Mouse (Mus musculus): ENCODE data around the gene Hmbs. TPM values are rescaled to one million over a fixed set of nuclear protein-coding genes. Genes with fewer than 3 reads are reported as not detected.

Hmbs gene
- polyA plus RNA-seq, 1 experiment from 2014 or later = 155 TPM

DNA sequence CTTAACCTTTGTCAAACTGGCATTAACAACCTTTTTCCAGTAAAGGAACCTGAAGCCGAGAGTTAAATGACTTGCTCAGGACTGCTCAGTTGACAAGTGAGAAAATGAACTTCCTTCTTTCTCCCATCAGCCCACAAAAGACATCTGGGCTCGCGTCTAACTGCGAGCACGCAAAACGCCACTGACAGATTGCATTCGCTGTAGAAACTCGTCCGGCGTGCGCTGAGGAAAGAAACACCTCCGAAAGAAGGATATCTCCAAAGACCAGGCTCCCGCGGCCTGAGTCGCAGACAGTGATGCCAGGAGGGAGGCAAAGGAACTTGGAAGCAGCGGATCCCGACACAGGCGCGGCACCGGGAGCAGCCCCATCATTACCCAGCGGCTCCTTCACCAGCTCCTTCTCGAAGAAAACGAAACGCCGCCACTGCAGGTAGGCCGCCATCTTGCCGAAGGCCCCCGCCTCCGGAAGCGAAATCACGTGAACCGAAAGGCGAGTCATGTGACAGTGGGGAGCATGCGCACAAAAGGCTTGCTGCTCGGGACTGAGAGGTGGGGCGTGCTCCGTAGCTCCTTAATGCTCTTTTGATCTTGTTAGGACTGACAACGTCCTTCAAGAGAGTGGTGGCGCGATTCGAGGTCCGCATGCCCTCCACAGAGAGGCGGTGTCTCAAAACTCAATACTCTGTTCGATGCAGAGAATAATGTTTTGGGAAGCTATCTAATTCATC is 17.3 kb upstream of the Hmbs start, which contains the start of gene Vps11:
Vps11 (minus strand) TSS at position 481 of the 728 bp plus-strand sequence.
- Histone ChIP-seq H3K27ac (peak within 1 kb of the TSS; percentile 91), H3K4me1 (replicated peaks) (peaks cover 8% of the 10 kb centered on the region), H3K9me3 (no peaks in the 10 kb centered on the region), H3K36me3 (peaks cover 34% of the 10 kb centered on the region), H3K27me3 (ENCODE audit: insufficient read depth, poor library complexity, severe bottlenecking) (no peaks in the 10 kb centered on the region), H3K4me3 (peak within 1 kb of the TSS; percentile 90)
- DNase-seq (ENCODE audit: low spot score) = peak; percentile 97
- WGBS = under 1% methylated on average over 44 of the region's 44 CpGs

DNA sequence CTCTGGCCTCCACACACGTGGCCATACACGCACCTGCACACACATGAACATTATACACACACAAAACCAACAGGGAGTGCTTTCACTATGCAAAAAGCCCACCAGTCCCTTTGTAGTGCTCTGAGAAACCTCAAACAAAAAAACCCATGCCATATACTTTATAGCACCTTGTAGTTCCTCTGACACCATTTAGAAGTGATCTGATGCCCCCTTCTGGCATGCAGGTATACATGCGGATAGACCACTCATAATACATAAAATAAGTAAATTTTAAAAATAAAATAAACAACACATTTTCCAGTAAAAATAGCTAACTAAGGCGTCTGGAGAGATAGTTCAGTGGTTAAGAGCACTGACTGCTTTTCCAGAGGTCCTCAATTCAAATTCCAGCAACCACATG is 13.2 kb upstream of the Hmbs start:
- H3K36me3 ChIP-seq = peaks cover 76% of the 10 kb centered on the region
- peaks cover 8% of the 10 kb centered on the region for H3K4me1 ChIP-seq (replicated peaks)
- DNase-seq (ENCODE audit: low spot score) = no peak
- H3K9me3 ChIP-seq = no peaks in the 10 kb centered on the region
- no peaks in the 10 kb centered on the region for H3K27me3 ChIP-seq (ENCODE audit: insufficient read depth, poor library complexity, severe bottlenecking)
- no peak overlapping the region for H3K4me3 ChIP-seq
- H3K27ac ChIP-seq = no peak overlapping the region
- 80% methylated on average over 4 of the region's 4 CpGs for WGBS

DNA sequence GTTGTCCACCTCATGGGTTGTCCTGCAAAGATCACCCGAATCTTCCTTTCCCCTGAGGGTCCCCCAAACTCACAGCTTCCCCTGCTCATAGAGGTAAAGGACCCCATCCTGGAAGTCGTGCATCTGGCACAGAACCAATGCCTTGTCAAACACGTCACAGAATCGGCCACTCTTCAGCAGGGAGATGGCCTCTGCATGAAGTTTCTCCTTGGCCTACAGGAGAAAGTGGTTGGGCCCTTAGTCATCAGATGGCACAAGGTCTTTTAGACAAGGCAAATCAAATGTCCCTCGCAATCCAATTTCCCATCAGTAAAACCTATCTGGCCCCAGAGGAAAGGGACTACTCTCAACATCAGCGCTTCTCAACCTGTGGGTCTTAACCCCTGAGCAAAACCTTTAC is 9.1 kb upstream of the Hmbs start:
- no peak for DNase-seq (ENCODE audit: low spot score)
- Histone ChIP-seq H3K4me3 (no peak overlapping the region), H3K9me3 (no peaks in the 10 kb centered on the region), H3K27ac (no peak overlapping the region), H3K36me3 (peaks cover 100% of the 10 kb centered on the region), H3K4me1 (replicated peaks) (no peaks in the 10 kb centered on the region), H3K27me3 (ENCODE audit: insufficient read depth, poor library complexity, severe bottlenecking) (no peaks in the 10 kb centered on the region)
- 95% methylated on average over 6 of the region's 6 CpGs for WGBS

DNA sequence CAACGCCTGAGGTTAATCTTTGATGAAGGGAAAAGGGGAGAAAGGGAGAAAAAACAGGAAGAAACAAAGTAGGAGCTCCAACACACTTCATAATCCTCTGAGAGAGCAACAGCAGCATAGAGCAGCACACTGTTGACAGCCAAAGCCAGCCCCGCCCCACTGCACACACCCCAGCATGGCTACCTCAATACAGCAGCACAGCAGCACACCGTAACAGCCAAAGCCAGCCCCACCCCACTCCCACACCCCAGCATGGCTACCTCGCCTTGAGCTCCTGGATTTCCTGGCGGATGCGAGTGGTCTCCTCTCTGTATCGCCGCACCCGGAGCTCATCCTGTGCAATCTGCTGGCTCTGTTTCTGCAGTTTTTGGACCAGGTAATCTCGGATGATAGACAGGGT is 8.3 kb upstream of the Hmbs start:
- no peaks in the 10 kb centered on the region for H3K4me1 ChIP-seq (replicated peaks)
- H3K27ac ChIP-seq = no peak overlapping the region
- H3K4me3 ChIP-seq = no peak overlapping the region
- WGBS = 94% methylated on average over 10 of the region's 10 CpGs
- H3K9me3 ChIP-seq = no peaks in the 10 kb centered on the region
- DNase-seq (ENCODE audit: low spot score) = no peak
- H3K27me3 ChIP-seq (ENCODE audit: insufficient read depth, poor library complexity, severe bottlenecking) = no peaks in the 10 kb centered on the region
- H3K36me3 ChIP-seq = peaks cover 100% of the 10 kb centered on the region

DNA sequence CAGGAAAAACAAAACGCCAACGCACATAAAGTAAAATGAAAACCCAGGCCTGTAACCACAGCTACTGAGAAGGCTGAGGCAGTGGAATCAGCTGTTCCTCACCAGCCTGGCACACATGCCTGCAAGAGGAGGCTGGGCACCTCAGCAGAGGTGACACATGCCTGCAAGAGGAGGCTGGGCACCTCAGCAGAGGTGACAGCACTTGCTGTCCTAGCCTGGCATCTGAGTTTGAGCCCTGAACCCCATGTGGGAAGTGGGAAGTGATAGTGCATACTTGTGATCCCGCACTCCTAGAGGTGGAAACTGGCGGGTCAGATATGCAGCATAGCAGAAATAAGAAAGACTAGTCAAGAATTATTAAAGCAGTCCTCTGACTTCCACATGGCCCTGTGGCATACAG is 7.4 kb upstream of the Hmbs start:
- Histone ChIP-seq H3K27ac (no peak overlapping the region), H3K9me3 (no peaks in the 10 kb centered on the region), H3K4me1 (replicated peaks) (no peaks in the 10 kb centered on the region), H3K27me3 (ENCODE audit: insufficient read depth, poor library complexity, severe bottlenecking) (no peaks in the 10 kb centered on the region), H3K36me3 (peaks cover 100% of the 10 kb centered on the region), H3K4me3 (no peak overlapping the region)
- DNase-seq (ENCODE audit: low spot score) = no peak
- 91% methylated on average over 4 of the region's 4 CpGs for WGBS

DNA sequence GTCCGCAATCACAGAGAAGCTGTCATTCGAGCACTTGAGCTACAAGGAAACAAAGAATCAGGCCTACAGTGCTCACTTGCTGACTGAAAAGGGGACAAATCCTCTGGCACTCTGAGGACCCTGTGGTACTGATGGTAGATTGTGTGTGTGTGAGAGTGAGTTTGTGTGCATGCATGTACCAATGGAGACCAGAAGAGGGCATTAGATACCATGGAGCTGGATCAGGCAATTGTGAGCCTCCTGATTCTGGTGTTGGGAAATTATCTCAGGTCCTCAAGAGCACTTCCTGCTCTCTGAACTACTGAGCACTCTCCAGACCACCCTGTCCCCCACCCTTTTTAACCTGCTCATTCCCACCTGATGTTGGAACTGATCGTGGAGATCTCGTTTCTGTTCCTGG is 4.5 kb upstream of the Hmbs start:
- Histone ChIP-seq H3K27me3 (ENCODE audit: insufficient read depth, poor library complexity, severe bottlenecking) (no peaks in the 10 kb centered on the region), H3K4me1 (replicated peaks) (peaks cover 6% of the 10 kb centered on the region), H3K27ac (no peak overlapping the region), H3K9me3 (no peaks in the 10 kb centered on the region), H3K4me3 (no peak overlapping the region), H3K36me3 (peaks cover 82% of the 10 kb centered on the region)
- DNase-seq (ENCODE audit: low spot score) = no peak
- WGBS = 94% methylated on average over 4 of the region's 4 CpGs

DNA sequence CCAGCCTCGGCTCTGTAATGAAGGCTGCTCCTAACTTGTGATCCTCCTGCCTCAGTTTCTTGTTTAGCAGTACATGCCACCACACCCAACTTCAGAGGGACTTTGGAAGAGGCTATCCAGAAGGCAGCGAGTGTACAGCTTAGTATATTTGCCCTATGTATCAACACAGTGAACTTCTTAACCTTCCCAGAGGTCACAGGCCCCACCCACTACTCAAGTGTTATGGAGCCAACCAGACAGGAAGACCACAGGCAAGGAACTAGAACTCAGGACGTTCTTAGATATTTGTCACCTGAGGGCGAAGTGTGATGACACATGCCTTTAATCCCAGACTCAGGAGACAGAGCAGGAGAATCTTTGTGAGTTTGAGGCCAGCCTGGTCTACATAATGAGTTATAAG is 3.6 kb upstream of the Hmbs start:
- H3K4me3 ChIP-seq = no peak overlapping the region
- H3K27ac ChIP-seq = no peak overlapping the region
- no peaks in the 10 kb centered on the region for H3K9me3 ChIP-seq
- 93% methylated on average over 4 of the region's 4 CpGs for WGBS
- DNase-seq (ENCODE audit: low spot score) = no peak
- no peaks in the 10 kb centered on the region for H3K27me3 ChIP-seq (ENCODE audit: insufficient read depth, poor library complexity, severe bottlenecking)
- H3K4me1 ChIP-seq (replicated peaks) = peaks cover 15% of the 10 kb centered on the region
- H3K36me3 ChIP-seq = peaks cover 72% of the 10 kb centered on the region

DNA sequence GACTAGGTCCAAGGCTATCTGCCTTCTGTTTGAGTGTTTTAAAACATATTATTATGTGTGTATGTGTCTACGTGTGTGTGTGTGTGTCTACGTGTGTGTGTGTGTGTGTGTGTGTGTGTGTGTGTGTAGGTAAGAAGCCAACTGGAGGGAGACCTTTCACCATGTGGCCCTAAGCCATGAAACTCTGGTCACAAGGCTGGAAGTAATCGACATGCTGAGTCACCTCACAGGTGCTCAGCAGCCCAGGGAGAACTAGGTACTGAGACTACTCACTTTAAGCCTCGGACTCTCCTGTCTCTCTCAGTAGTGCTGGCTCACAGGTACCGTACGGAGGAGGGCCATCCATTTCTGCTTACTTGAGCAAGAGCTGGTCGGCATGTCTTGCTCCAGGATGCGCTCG is 3.1 kb upstream of the Hmbs start:
- Histone ChIP-seq H3K27me3 (ENCODE audit: insufficient read depth, poor library complexity, severe bottlenecking) (no peaks in the 10 kb centered on the region), H3K9me3 (no peaks in the 10 kb centered on the region), H3K4me1 (replicated peaks) (peaks cover 20% of the 10 kb centered on the region), H3K36me3 (peaks cover 70% of the 10 kb centered on the region), H3K4me3 (no peak overlapping the region), H3K27ac (no peak overlapping the region)
- no peak for DNase-seq (ENCODE audit: low spot score)
- WGBS = 92% methylated on average over 9 of the region's 9 CpGs

DNA sequence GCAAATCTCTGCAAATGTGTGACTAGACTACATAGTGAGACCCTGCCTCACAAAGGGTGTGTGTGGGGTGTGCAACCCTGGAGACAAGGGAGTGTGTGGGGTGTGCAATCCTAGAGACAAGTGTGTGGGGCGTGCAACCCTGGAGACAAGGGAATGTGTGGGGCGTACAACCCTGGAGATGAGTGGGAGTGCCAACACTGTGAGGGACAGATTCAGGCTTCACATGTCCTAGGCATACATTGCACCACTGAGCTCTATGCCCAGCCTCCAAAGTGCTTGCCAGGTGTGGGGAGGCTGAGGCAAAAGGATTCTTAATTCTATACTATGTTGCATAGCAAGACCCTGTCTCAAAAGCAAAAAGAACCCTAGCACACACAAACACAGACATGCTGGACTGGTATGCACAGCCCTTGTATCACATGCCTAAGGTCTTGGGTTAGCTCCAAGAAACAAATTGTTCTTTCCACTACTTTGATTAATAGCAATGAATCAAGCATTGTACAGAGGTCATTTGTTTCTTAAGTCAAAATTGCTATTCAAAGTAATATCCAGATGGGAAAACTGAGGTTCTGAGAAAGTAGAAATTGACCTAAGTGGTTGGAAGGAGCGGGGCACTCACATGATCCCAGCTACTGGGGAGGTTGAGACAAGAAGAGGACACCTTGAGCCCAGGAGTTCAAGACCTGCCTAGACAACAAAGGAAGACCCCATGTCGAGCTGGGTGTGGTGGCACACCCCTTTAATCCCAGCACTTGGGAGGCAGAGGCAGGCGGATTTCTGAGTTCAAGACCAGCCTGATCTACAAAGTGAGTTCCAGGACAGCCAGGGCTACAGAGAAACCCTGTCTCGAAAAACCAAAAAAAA is 1.8 kb upstream of the Hmbs start:
- H3K36me3 ChIP-seq = peaks cover 70% of the 10 kb centered on the region
- H3K9me3 ChIP-seq = no peaks in the 10 kb centered on the region
- H3K4me1 ChIP-seq (replicated peaks) = peaks cover 24% of the 10 kb centered on the region
- WGBS = 86% methylated on average over 6 of the region's 6 CpGs
- no peak overlapping the region for H3K4me3 ChIP-seq
- no peaks in the 10 kb centered on the region for H3K27me3 ChIP-seq (ENCODE audit: insufficient read depth, poor library complexity, severe bottlenecking)
- no peak for DNase-seq (ENCODE audit: low spot score)
- no peak overlapping the region for H3K27ac ChIP-seq

DNA sequence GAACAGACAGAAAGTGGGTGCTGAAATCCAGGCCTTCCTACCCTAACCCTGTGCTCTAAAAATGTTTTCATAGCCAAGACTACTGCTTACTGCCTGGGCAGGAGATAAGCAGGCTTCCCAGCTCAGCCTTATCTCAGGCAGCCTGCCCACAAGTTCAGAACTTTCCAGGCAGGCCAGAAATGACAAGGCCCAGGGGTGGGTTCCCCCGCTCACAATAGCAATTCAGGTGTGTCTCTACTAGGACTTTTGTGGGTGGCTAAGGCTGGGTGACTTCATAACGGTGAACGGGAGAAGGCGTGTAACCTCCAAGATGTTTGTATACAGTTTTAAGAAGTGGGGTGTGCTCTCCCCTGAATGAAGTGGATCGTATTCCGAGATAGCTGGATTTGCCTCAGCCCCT is 738 bp downstream of the Hmbs start:
- Histone ChIP-seq H3K4me1 (replicated peaks) (peaks cover 24% of the 10 kb centered on the region), H3K4me3 (peak overlapping the region; percentile 78), H3K9me3 (no peaks in the 10 kb centered on the region), H3K27me3 (ENCODE audit: insufficient read depth, poor library complexity, severe bottlenecking) (no peaks in the 10 kb centered on the region), H3K36me3 (peaks cover 69% of the 10 kb centered on the region), H3K27ac (peak overlapping the region; percentile 98)
- no peak for DNase-seq (ENCODE audit: low spot score)
- 19% methylated on average over 6 of the region's 6 CpGs for WGBS

DNA sequence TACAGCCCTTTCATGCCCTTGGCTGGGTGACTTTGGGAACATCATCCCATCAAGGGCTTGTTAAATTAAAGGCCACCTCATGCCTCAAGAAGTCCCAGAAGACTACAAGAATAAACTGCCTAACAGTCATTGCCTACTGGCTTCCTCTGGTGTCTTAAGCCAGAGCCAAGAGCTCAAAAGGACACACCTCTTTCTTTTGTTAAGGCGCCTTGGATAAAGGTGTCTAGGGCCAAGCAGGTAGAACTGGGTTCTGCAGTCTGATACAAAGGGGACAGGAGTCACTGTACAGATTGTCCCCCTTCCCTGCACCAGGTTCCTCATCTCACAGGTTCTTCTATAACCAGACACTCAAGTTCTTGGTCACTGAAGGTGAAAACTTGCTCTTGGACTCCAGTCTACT is 1.4 kb downstream of the Hmbs start:
- H3K4me3 ChIP-seq = peak overlapping the region; percentile 78
- H3K36me3 ChIP-seq = peaks cover 69% of the 10 kb centered on the region
- peak overlapping the region; percentile 98 for H3K27ac ChIP-seq
- 87% methylated on average over 1 of the region's 1 CpGs for WGBS
- H3K4me1 ChIP-seq (replicated peaks) = peaks cover 27% of the 10 kb centered on the region
- no peak for DNase-seq (ENCODE audit: low spot score)
- no peaks in the 10 kb centered on the region for H3K9me3 ChIP-seq
- H3K27me3 ChIP-seq (ENCODE audit: insufficient read depth, poor library complexity, severe bottlenecking) = no peaks in the 10 kb centered on the region

DNA sequence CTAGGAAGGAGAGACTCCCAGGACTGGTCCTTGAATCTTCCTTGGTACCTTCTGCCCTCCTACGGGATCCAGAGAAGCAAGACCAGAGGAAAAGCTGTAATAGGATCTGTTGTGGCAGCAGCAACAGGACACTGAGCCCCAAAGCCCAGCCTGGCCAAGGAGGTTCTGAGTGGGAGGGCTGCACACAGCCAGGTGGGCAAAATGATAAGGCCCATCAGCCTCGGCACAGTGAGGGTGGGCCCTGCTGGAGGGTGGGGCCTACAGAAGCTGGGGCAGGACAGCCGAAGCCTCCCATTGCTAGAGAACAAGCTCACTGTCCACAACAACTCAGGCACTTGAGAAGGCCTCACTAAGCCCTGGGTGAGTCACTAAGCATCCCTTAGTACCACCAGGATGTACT is 1.9 kb downstream of the Hmbs start:
- 81% methylated on average over 3 of the region's 3 CpGs for WGBS
- Histone ChIP-seq H3K27me3 (ENCODE audit: insufficient read depth, poor library complexity, severe bottlenecking) (no peaks in the 10 kb centered on the region), H3K36me3 (peaks cover 69% of the 10 kb centered on the region), H3K27ac (peak overlapping the region; percentile 50), H3K9me3 (no peaks in the 10 kb centered on the region), H3K4me1 (replicated peaks) (peaks cover 31% of the 10 kb centered on the region), H3K4me3 (peak overlapping the region; percentile 78)
- DNase-seq (ENCODE audit: low spot score) = no peak

DNA sequence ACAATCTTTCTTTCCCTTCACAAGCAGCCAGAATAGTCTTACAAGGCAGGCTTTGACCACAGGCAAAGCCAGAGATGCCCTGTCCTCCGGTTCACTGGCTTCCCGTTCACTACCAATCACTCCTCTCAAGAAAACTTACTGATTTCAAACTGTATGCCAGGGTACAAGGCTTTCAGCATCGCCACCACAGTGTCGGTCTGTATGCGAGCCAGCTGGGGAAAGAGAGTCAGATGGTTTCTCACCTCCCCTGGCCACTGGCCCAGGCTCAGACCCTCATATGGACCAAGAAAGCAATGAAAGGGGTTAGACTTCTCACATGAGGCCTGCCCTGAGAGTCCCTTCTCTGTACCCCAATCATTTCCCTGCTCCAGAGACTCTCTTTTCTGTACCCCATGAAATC is 2.5 kb downstream of the Hmbs start:
- peaks cover 69% of the 10 kb centered on the region for H3K36me3 ChIP-seq
- H3K27ac ChIP-seq = peak overlapping the region; percentile 50; the same call in 1 of the 2 replicates
- 92% methylated on average over 5 of the region's 5 CpGs for WGBS

More for the DNA sequence above, 2.5 kb downstream of the Hmbs start:
- Histone ChIP-seq H3K9me3 (no peaks in the 10 kb centered on the region), H3K4me1 (replicated peaks) (peaks cover 38% of the 10 kb centered on the region), H3K4me3 (peak overlapping the region; percentile 78), H3K27me3 (ENCODE audit: insufficient read depth, poor library complexity, severe bottlenecking) (no peaks in the 10 kb centered on the region)
- no peak for DNase-seq (ENCODE audit: low spot score)
